Mouse (Mus musculus) heart, adult 2 months (tissue): ENCODE data around the gene Cd44.

ENCODE experiments used
- CTCF ChIP-seq: fragments of 200-600 bp; IDR thresholded peaks from 2 replicates; pipeline ENCODE4 v1.8.1; 2022; ENCODE audit warnings: antibody characterized with exemption, mild to moderate bottlenecking, moderate library complexity
- EP300 ChIP-seq: fragments of 200-500 bp; IDR thresholded peaks from 2 replicates; pipeline ENCODE4 v1.6.1; 2011; ENCODE audit warnings: low read depth, low read length, control low read depth; ENCODE audit not compliant: insufficient read depth
- POLR2A ChIP-seq: fragments of 200-500 bp; IDR thresholded peaks from 2 replicates; pipeline ENCODE4 v1.6.1; 2011; ENCODE audit warnings: mild to moderate bottlenecking, low read depth, low read length, control low read depth; ENCODE audit not compliant: insufficient read depth

GRCm38 (mm10) chr2:102900875-102901827 lies at the start of gene Cd44:
- TF ChIP-seq CTCF, result no peak
- no peak for TF ChIP-seq EP300
- peak; percentile 60 for TF ChIP-seq POLR2A
